Mouse (Mus musculus) liver, embryonic 14.5 days (tissue): Measurements from ENCODE around the gene Sbno2. TPM values are rescaled to one million over a fixed set of nuclear protein-coding genes. Genes with fewer than 3 reads are reported as not detected.

Experiments used
- ATAC-seq: fragments of 200-750 bp; cut with Nextera tagmentation; 2 replicates; pipeline ENCODE4 v1.8.0; 2017; ENCODE audit warnings: moderate number of reproducible peaks, mild to moderate bottlenecking, moderate library complexity; ENCODE audit not compliant: insufficient read depth
- DNase-seq, 3 experiments: peaks; one replicate each; pipeline ENCODE4 v3.0.0-alpha.2; 2012 to 2013; ENCODE audit warnings: low read depth in 3 of 3, low spot score in 3 of 3
- H3K27ac ChIP-seq: fragments of 300-500 bp; sonication (generic); 2 replicates; pipeline ENCODE4 v1.5.1; 2014; ENCODE audit warnings: moderate library complexity, mild to moderate bottlenecking, control low read depth, inconsistent platforms
- H3K27me3 ChIP-seq: fragments of 300-500 bp; sonication (generic); 2 replicates; pipeline ENCODE4 v1.6.1; 2014; ENCODE audit warnings: mild to moderate bottlenecking, low read length, moderate library complexity; ENCODE audit not compliant: control insufficient read depth, insufficient read depth
- H3K36me3 ChIP-seq: fragments of 300-500 bp; sonication (generic); replicated peaks from 2 replicates; pipeline ENCODE4 v1.6.1; 2014; ENCODE audit warnings: low read depth; ENCODE audit not compliant: control insufficient read depth, insufficient read depth
- H3K4me1 ChIP-seq, 2 experiments: fragments of 200-500 bp in 1 of 2; fragments of 300-500 bp in 1 of 2; sonication (generic) in 1 of 2; replicated peaks; 2 replicates each; pipeline ENCODE4 v1.6.1; 2012 to 2014; ENCODE audit warnings: antibody characterized with exemption in 1 of 2, inconsistent platforms in 1 of 2, low read length in 1 of 2; ENCODE audit not compliant: control insufficient read depth in 2 of 2, insufficient read depth in 2 of 2
- H3K4me2 ChIP-seq: fragments of 300-500 bp; sonication (generic); 2 replicates; pipeline ENCODE4 v1.6.1; 2014; ENCODE audit warnings: low read depth, mild to moderate bottlenecking, control low read depth, moderate library complexity
- H3K4me3 ChIP-seq, 2 experiments: fragments of 200-500 bp in 1 of 2; fragments of 300-500 bp in 1 of 2; sonication (generic) in 1 of 2; 2 replicates each; pipeline ENCODE4 v1.5.1; 2012 to 2014; ENCODE audit warnings: low read depth in 2 of 2, low read length in 2 of 2, mild to moderate bottlenecking in 2 of 2, control low read depth in 1 of 2, inconsistent platforms in 1 of 2, moderate library complexity in 1 of 2; ENCODE audit not compliant: insufficient read depth in 1 of 2
- H3K9ac ChIP-seq: fragments of 300-500 bp; sonication (generic); replicated peaks from 2 replicates; pipeline ENCODE4 v1.6.1; 2014; ENCODE audit warnings: mild to moderate bottlenecking, control low read depth, moderate library complexity
- H3K9me3 ChIP-seq: fragments of 300-500 bp; sonication (generic); 2 replicates; pipeline ENCODE4 v1.6.1; 2016; ENCODE audit warnings: low read length, mixed read lengths; ENCODE audit not compliant: control insufficient read depth
- CTCF ChIP-seq: IDR thresholded peaks from 2 replicates; pipeline ENCODE4 v1.5.1; 2016; ENCODE audit warnings: antibody characterized with exemption, low read depth, control low read depth
- EP300 ChIP-seq: IDR thresholded peaks from 2 replicates; pipeline ENCODE4 v1.6.1; 2016; ENCODE audit warnings: antibody characterized with exemption, low read depth
- WGBS: fragments of 180-500 bp; shearing (Covaris S2); extraction: QIAGEN DNeasy Blood & Tissue Kit; methylation state at CpG from one replicate; pipeline ENCODE4 v1.1.7; 2014; ENCODE audit not compliant: insufficient replicate concordance; 5-methylcytosine and 5-hydroxymethylcytosine counted together
- polyA plus RNA-seq, 2 experiments: library from polyadenylated mRNA; depleted of rRNA in 1 of 2; stranded (reverse) in 1 of 2; unstranded in 1 of 2; fragments of >200 nt; fragmentation: Nextera tagmentation in 1 of 2; extraction: Ambion mirVana in 1 of 2; gene quantifications; 2 replicates each; pipeline versions ENCODE4 v1.2.1 to v1.2.3; 2012 to 2014

Sbno2 gene
- polyA plus RNA-seq, 2 experiments, result 6.6 to 10.0 TPM

- H3K9ac ChIP-seq, result peak overlapping the region; percentile 34; the same call in 1 of the 2 replicates
- H3K4me2 ChIP-seq, result peak overlapping the region; percentile 81
- H3K4me1 ChIP-seq, result peaks cover 18 to 20% of the 10 kb centered on the region in 2 experiments
- WGBS, result 58% methylated on average over 20 of the region's 20 CpGs
- H3K4me3 ChIP-seq, result 0 out of 4 replicates have a peak overlapping the region, but pooled peaks of 1 of the 2 experiments have one; percentile 34
- peaks cover 11% of the 10 kb centered on the region for H3K36me3 ChIP-seq
- peak overlapping the region; percentile 60; the same call in 1 of the 2 replicates for H3K27ac ChIP-seq
- no peak for DNase-seq
- TF ChIP-seq CTCF (no peak), EP300 (no peak)
- no peaks in the 10 kb centered on the region for H3K27me3 ChIP-seq
- H3K9me3 ChIP-seq, result no peaks in the 10 kb centered on the region
- peak; percentile 29; the same call in 1 of the 2 replicates for ATAC-seq
Measured at GRCm38 (mm10) chr10:80019471-80020131, 85.8 kb downstream of the Sbno2 start.

GRCm38 (mm10) chr10:80018739-80019297 lies 86.6 kb downstream of the Sbno2 start:
- Histone ChIP-seq H3K36me3 (peaks cover 15% of the 10 kb centered on the region), H3K4me3 (peak overlapping the region; percentile 34 to 45), H3K27me3 (no peaks in the 10 kb centered on the region), H3K27ac (peak overlapping the region; percentile 60), H3K4me2 (peak overlapping the region; percentile 81), H3K9ac (peak overlapping the region; percentile 34), H3K4me1 (peaks cover 18 to 20% of the 10 kb centered on the region in 2 experiments), H3K9me3 (no peaks in the 10 kb centered on the region)
- DNase-seq (peak in 2 of 3 experiments; percentile 49 to 68), ATAC-seq (peak; percentile 72)
- TF ChIP-seq EP300, result no peak; the same call in 1 of the 2 replicates
- TF ChIP-seq CTCF, result peak; percentile 26; the same call in 1 of the 2 replicates
- 3% methylated on average over 15 of the region's 15 CpGs for WGBS

GRCm38 (mm10) chr10:80017771-80018170 lies 87.6 kb downstream of the Sbno2 start:
- ATAC-seq (no peak), DNase-seq (no peak)
- Histone ChIP-seq H3K9me3 (no peaks in the 10 kb centered on the region), H3K4me1 (peaks cover 18 to 20% of the 10 kb centered on the region in 2 experiments), H3K27me3 (no peaks in the 10 kb centered on the region), H3K36me3 (peaks cover 15% of the 10 kb centered on the region), H3K4me2 (peak overlapping the region; percentile 81), H3K4me3 (peak overlapping the region; percentile 37 to 51), H3K9ac (peak overlapping the region; percentile 77), H3K27ac (peak overlapping the region; percentile 68)
- 36% methylated on average over 14 of the region's 14 CpGs for WGBS
- TF ChIP-seq CTCF (no peak), EP300 (no peak)

GRCm38 (mm10) chr10:80017361-80017760 lies 88.0 kb downstream of the Sbno2 start:
- no peak for DNase-seq
- H3K27ac ChIP-seq, result peak overlapping the region; percentile 68
- peak overlapping the region; percentile 51 to 61 for H3K4me3 ChIP-seq
- no peak for TF ChIP-seq CTCF
- no peak for TF ChIP-seq EP300
- H3K9me3 ChIP-seq, result no peaks in the 10 kb centered on the region
- H3K4me2 ChIP-seq, result peak overlapping the region; percentile 81
- peak overlapping the region; percentile 77 for H3K9ac ChIP-seq
- ATAC-seq, result peak; percentile 44
- H3K36me3 ChIP-seq, result peaks cover 15% of the 10 kb centered on the region
- 6% methylated on average over 3 of the region's 3 CpGs for WGBS
- no peaks in the 10 kb centered on the region for H3K27me3 ChIP-seq
- peaks cover 18 to 20% of the 10 kb centered on the region in 2 experiments for H3K4me1 ChIP-seq

GRCm38 (mm10) chr10:80016931-80017330 lies 88.4 kb downstream of the Sbno2 start:
- ATAC-seq, result peak; percentile 18
- 13% methylated on average over 10 of the region's 10 CpGs for WGBS
- TF ChIP-seq CTCF (no peak), EP300 (no peak)
- peak overlapping the region; percentile 81 for H3K4me2 ChIP-seq
- no peaks in the 10 kb centered on the region for H3K27me3 ChIP-seq
- H3K4me1 ChIP-seq, result peaks cover 18 to 20% of the 10 kb centered on the region in 2 experiments
- H3K27ac ChIP-seq, result peak overlapping the region; percentile 68
- H3K9me3 ChIP-seq, result no peaks in the 10 kb centered on the region
- DNase-seq, result no peak
- H3K36me3 ChIP-seq, result peaks cover 18% of the 10 kb centered on the region
- H3K9ac ChIP-seq, result peak overlapping the region; percentile 77
- peak overlapping the region; percentile 51 to 61 for H3K4me3 ChIP-seq
